Mouse (Mus musculus) left cerebral cortex, adult 6 months (tissue): ENCODE results near the gene Wnt9b. TPM values are rescaled to one million over a fixed set of nuclear protein-coding genes. Genes with fewer than 3 reads are reported as not detected.

Experiments
- long read RNA-seq, 2 experiments: library from polyadenylated mRNA; unstranded; transcript quantifications; one replicate each; pipeline ENCODE4 v2.0.0; 2019 to 2020
- polyA plus RNA-seq: library from polyadenylated mRNA; unstranded; fragments of <200 nt; fragmentation: Nextera tagmentation; gene quantifications from 2 replicates; pipeline ENCODE4 v1.2.3, GENCODE M21; 2021

Wnt9b gene
- 0.04 and 0.08 TPM in 2 replicates for polyA plus RNA-seq
- long read RNA-seq, experiment 1, result 0 reads
- long read RNA-seq, experiment 2, result 0 reads

GRCm38 (mm10) chr11:103749306-103750089 is at the start of gene Wnt9b:
TSS of gene Wnt9b (minus strand) at chr11:103749821.

GRCm38 (mm10) chr11:103773387-103774227 is 24.0 kb upstream of the Wnt9b start, which contains the start of gene Wnt3:
TSS of gene Wnt3 (plus strand) at chr11:103774150.

GRCm38 (mm10) chr11:103697565-103698176 is 52.0 kb downstream of the Wnt9b start, which contains the start of gene Gosr2:
TSS of gene Gosr2 (minus strand) at chr11:103697898.

Other genes starting within 250 kb of the Wnt9b start
- gene Lrrc37a, start 245.2 kb downstream of the Wnt9b start, polyA plus RNA-seq, result not detected in 2 replicates
- 0.04 and 0.07 TPM in 2 replicates for gene Gm884, start 128.7 kb downstream of the Wnt9b start, polyA plus RNA-seq
- gene Lyzl6, start 110.9 kb downstream of the Wnt9b start, polyA plus RNA-seq, result not detected in 2 replicates
- gene Rprml, start 100.3 kb downstream of the Wnt9b start, polyA plus RNA-seq, result 200 and 202 TPM in 2 replicates
- 58.5 and 61.4 TPM in 2 replicates for gene Gosr2, start 51.9 kb downstream of the Wnt9b start, polyA plus RNA-seq
- 1.9 and 2.2 TPM in 2 replicates for gene Wnt3, start 24.3 kb upstream of the Wnt9b start, polyA plus RNA-seq
- 176 and 237 TPM in 2 replicates for gene Nsf, start 204.2 kb upstream of the Wnt9b start, polyA plus RNA-seq
- gene Arf2, start 216.9 kb upstream of the Wnt9b start, polyA plus RNA-seq, result 37.0 and 44.4 TPM in 2 replicates